Mouse (Mus musculus) limb, embryonic 13.5 days (tissue): ENCODE results near the gene Art2b. TPM values are rescaled to one million over a fixed set of nuclear protein-coding genes. Genes with fewer than 3 reads are reported as not detected.
"Not testable (repeated sequence)": the region's sequence is repeated elsewhere in the genome, so short reads cannot be mapped to it uniquely, and the experiment has no call there.

Source experiments
- ATAC-seq: fragments of 200-750 bp; cut with Nextera tagmentation; 2 replicates; pipeline ENCODE4 v1.8.0; 2017; ENCODE audit warnings: low read depth, moderate number of reproducible peaks, moderate TSS enrichment; ENCODE audit not compliant: low FRiP score
- H3K27ac ChIP-seq: fragments of 300-500 bp; sonication (generic); 2 replicates; pipeline ENCODE4 v1.5.1; 2015; ENCODE audit warnings: inconsistent platforms, mild to moderate bottlenecking, moderate library complexity
- H3K27me3 ChIP-seq: fragments of 300-500 bp; sonication (generic); 2 replicates; pipeline ENCODE4 v1.6.1; 2015; ENCODE audit warnings: mild to moderate bottlenecking, inconsistent platforms
- H3K36me3 ChIP-seq: fragments of 300-500 bp; sonication (generic); 2 replicates; pipeline ENCODE4 v1.6.1; 2015; ENCODE audit warnings: inconsistent platforms, mild to moderate bottlenecking, moderate library complexity
- H3K4me1 ChIP-seq: fragments of 300-500 bp; sonication (generic); 2 replicates; pipeline ENCODE4 v1.6.1; 2015; ENCODE audit warnings: inconsistent platforms
- H3K4me2 ChIP-seq: fragments of 300-500 bp; sonication (generic); replicated peaks from 2 replicates; pipeline ENCODE4 v1.6.1; 2015; ENCODE audit warnings: inconsistent platforms, mild to moderate bottlenecking, moderate library complexity
- H3K4me3 ChIP-seq: fragments of 300-500 bp; sonication (generic); 2 replicates; pipeline ENCODE4 v1.5.1; 2015; ENCODE audit warnings: moderate library complexity, mild to moderate bottlenecking, inconsistent platforms
- H3K9ac ChIP-seq: fragments of 300-500 bp; sonication (generic); 2 replicates; pipeline ENCODE4 v1.6.1; 2015; ENCODE audit warnings: mild to moderate bottlenecking, inconsistent platforms
- H3K9me3 ChIP-seq: fragments of 300-500 bp; sonication (generic); 2 replicates; pipeline ENCODE4 v1.6.1; 2016; ENCODE audit warnings: inconsistent platforms
- WGBS: fragments of 180-500 bp; shearing (Covaris S2); methylation state at CpG from one replicate; pipeline ENCODE4 v1.1.7; 2015; 5-methylcytosine and 5-hydroxymethylcytosine counted together
- polyA plus RNA-seq: library from polyadenylated mRNA; unstranded; fragments of >200 nt; fragmentation: Nextera tagmentation; extraction: Ambion mirVana; gene quantifications from 2 replicates; pipeline ENCODE4 v1.2.1, GENCODE M21; 2015

Art2b gene
- polyA plus RNA-seq, 1 experiment from 2014 or later, result not detected

DNA sequence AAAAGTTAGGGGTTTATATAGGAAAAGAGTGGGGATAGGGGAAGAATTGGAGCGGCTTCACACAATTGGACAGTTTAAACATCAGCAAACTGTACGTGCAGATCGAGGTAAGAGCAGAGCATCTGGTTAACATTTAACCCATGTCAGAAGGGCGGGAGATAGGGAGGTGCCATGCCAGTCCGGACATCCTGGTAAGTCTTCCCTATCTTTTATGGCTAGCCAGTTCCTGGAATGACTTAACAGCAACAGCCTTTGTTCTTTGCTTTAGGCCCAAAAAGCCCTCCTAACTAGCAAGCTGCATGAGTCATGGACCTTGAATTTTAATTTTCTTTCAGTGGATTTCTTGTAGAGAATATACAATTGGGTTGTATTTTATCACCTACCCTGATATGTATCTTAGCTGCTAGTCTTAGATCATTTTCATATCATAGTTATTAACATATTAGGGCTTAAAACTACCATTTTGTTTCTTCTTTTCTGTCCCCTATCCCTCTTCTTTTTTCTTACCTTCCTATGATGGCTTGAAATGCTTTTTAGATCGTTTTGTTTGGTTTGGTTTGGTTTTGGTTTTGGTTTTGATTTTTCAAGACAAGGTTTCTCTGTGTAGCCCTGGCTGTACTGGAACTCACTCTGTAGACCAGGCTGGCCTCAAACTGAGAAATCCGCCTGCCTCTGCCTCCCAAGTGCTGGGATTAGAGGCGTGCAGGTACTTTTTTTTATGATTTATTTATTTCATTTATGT is 27.6 kb upstream of the Art2b start:
- ATAC-seq, H3K27ac ChIP-seq: not testable (repeated sequence)
- 79% methylated on average over 8 of the region's 8 CpGs for WGBS

DNA sequence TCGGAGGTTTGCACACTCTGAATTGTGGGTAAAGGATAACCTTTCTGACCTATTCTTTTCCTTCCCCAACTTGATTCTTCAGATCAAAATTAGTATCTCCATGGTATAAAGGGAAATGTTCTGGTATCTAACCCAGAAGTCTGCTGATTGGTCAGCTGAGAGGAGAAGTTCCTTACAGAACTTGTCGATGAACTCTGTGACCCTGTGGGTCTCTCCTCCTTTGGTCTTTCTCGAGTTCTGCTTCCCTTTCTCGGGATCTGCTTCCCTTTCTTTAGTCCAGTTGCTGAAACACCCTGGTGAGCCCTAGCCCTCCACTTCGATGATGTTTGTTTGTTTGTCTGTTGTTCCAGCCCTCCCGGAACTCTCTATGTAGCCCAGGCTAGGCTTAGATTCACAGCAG is 22.4 kb upstream of the Art2b start:
- WGBS, result 68% methylated on average over 6 of the region's 6 CpGs
- no peak for ATAC-seq
- Histone ChIP-seq H3K9me3 (no peaks in the 10 kb centered on the region), H3K27me3 (no peaks in the 10 kb centered on the region), H3K4me2 (no peak overlapping the region), H3K27ac (no peak overlapping the region), H3K36me3 (no peaks in the 10 kb centered on the region), H3K4me1 (no peaks in the 10 kb centered on the region), H3K9ac (no peak overlapping the region), H3K4me3 (no peak overlapping the region)

More for the DNA sequence above, 27.6 kb upstream of the Art2b start:
- H3K4me3 ChIP-seq, H3K27me3 ChIP-seq, H3K36me3 ChIP-seq, H3K9ac ChIP-seq, H3K9me3 ChIP-seq, H3K4me2 ChIP-seq, H3K4me1 ChIP-seq: not testable (repeated sequence)

DNA sequence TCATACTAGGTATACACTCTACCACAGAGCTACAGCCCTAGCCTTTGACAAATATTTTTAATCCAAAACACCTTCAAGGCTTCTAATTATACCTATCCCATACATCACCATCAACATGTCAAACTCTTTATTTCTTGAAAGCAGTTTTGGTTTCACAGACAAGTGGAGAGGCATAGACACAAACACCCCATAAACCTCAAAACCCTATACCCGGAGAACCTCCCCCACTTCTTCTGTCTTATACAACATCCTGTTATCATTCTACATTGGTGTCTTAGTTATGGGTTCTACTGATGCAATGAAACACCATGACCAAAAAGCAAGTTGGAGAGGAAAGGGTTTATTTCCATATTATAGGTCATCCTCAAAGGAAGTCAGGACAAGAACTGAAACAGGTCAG is 15.0 kb upstream of the Art2b start:
- no peak overlapping the region for H3K4me2 ChIP-seq
- WGBS, result 74% methylated on average over 1 of the region's 1 CpGs
- no peaks in the 10 kb centered on the region for H3K4me1 ChIP-seq
- H3K27me3 ChIP-seq, result no peaks in the 10 kb centered on the region
- no peaks in the 10 kb centered on the region for H3K9me3 ChIP-seq
- no peak overlapping the region for H3K9ac ChIP-seq
- H3K36me3 ChIP-seq, result no peaks in the 10 kb centered on the region
- H3K27ac ChIP-seq, result no peak overlapping the region
- no peak overlapping the region for H3K4me3 ChIP-seq
- ATAC-seq, result no peak

DNA sequence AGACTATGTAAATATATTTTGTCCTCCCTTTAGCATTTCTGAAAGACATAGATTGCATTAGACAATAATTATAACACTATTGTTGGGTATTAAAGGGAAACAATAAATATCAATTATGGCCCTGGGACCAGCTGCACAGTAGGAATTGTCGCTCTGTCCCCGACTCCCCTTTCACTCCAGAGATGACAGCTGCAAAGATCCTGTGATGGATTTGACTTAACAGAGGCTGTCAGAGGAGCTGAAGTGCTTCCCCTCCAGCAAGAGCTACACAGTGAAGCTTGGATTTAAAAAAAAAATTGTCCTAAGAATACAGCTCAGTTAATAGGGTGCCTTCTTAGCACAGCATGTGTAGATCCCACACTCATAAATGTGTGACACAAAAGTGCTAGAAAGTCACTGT is 13.1 kb upstream of the Art2b start:
- Histone ChIP-seq H3K27ac (no peak overlapping the region), H3K4me1 (no peaks in the 10 kb centered on the region), H3K36me3 (no peaks in the 10 kb centered on the region), H3K27me3 (no peaks in the 10 kb centered on the region), H3K4me2 (no peak overlapping the region), H3K9ac (no peak overlapping the region), H3K9me3 (no peaks in the 10 kb centered on the region), H3K4me3 (no peak overlapping the region)
- ATAC-seq, result no peak
- 58% methylated on average over 2 of the region's 2 CpGs for WGBS

DNA sequence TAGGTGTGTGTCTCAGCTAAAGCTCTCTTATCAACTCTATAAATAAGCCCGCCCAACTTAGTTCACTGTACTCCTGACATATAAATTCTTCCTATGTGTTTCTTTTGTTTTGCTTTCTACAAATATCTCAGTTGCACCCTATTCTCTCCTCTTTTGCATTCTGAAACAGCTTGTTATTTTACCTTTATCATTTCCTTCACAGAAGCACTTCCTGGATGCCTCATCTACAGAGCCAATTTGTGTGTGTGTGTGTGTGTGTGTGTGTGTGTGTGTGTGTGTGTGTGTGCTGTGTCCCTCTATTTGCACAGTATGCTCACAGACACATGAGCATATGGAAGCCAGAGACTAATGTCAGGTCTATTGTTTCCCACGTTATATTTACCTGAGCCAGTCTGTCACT is 9.6 kb upstream of the Art2b start:
- H3K27me3 ChIP-seq, result no peaks in the 10 kb centered on the region
- no peak overlapping the region for H3K4me2 ChIP-seq
- H3K27ac ChIP-seq, result no peak overlapping the region
- no peaks in the 10 kb centered on the region for H3K4me1 ChIP-seq
- no peak overlapping the region for H3K9ac ChIP-seq
- no peaks in the 10 kb centered on the region for H3K36me3 ChIP-seq
- no peak for ATAC-seq
- H3K9me3 ChIP-seq, result 0 out of 2 replicates have a peak, but pooled peaks cover 2% of the 10 kb centered on the region
- H3K4me3 ChIP-seq, result no peak overlapping the region
- 82% methylated on average over 2 of the region's 2 CpGs for WGBS

DNA sequence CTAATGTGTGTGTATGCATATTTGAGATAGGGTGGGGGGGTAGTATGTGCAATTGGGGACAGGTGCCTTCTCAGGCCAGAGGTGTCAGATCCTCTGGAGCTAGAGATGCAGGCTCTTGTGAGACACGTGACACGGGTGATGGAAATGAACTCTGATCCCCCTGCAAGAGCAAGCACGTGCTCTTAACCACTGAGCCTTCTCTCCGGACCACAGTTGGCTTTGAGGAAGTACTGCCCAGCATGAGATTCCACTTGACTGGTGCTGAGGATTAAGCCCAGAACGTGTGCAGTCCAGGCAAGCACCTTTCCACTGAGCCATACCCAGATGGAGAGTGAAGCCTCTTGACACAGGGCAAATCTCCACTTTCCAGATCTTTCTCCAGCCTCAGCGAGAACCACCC is 1.1 kb downstream of the Art2b start:
- H3K9me3 ChIP-seq, ATAC-seq, H3K4me1 ChIP-seq, H3K36me3 ChIP-seq, H3K4me3 ChIP-seq, H3K27me3 ChIP-seq, H3K27ac ChIP-seq, H3K4me2 ChIP-seq, H3K9ac ChIP-seq: not testable (repeated sequence)
- 56% methylated on average over 6 of the region's 6 CpGs for WGBS

DNA sequence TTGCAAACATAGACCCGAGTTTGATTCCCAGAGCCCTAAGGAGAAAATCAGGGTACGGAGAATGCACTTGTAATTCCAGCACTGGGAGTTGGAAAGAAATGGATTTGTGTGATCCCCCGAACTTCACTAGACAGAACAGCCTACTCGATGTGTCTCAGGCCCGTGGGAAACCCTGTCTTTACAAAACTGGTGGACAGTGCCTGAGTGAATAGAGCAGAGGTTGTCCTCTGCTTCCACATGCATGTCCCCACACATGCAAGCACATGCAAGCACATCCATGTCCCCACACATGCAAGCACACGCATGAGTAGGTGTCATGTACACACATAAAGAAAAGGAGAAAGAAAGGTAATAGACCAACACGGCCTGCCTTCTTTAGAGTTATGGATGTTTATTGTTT is 3.4 kb downstream of the Art2b start:
- H3K27ac ChIP-seq, result no peak overlapping the region
- WGBS, result 83% methylated on average over 7 of the region's 7 CpGs
- H3K9me3 ChIP-seq, result peaks cover 5% of the 10 kb centered on the region; the same call in 1 of the 2 replicates
- ATAC-seq, result no peak
- H3K4me3 ChIP-seq, result no peak overlapping the region
- H3K27me3 ChIP-seq, result no peaks in the 10 kb centered on the region
- H3K36me3 ChIP-seq, result no peaks in the 10 kb centered on the region
- H3K4me1 ChIP-seq, result no peaks in the 10 kb centered on the region
- H3K4me2 ChIP-seq, result no peak overlapping the region
- no peak overlapping the region for H3K9ac ChIP-seq

DNA sequence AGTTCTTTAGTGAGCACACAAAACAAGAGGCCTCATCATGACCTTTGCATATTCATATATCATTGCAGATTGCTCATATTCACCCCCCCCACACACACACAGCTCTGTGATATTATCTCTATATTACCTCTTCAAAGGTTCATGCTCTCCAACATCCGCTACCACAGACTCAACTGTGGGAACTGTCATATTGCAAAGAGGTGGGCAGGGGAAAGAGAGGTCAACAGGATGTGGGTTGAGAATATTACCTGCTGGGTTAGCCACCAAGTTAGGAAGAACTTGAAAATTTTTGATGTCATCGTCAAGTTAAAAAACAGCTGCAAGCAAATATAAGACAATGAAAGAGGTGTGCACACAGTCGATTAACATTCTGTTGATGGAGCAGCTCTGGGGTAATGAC is 4.5 kb downstream of the Art2b start:
- 95% methylated on average over 3 of the region's 3 CpGs for WGBS
- ATAC-seq, H3K36me3 ChIP-seq, H3K9me3 ChIP-seq, H3K4me2 ChIP-seq, H3K27ac ChIP-seq, H3K4me3 ChIP-seq, H3K4me1 ChIP-seq, H3K27me3 ChIP-seq, H3K9ac ChIP-seq: not testable (repeated sequence)

DNA sequence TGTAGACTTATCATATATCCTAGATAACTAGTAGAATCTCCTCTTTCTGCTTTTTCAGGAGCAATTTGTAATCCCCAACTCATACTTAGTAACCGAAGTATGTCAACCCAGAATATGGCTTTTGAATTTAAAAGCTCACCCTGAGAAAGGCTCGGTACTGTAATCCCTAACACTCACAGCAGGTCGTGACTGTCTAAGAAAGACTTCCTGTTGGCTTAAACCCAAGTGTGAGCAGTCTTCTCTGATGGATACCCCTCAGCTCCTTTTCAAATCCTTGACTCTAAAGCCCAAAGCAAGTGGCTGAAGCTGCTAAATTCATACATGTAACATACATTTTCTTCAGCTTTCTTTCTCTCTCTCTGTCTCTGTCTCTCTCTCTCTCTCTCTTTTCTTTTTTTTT is 11.0 kb downstream of the Art2b start:
- peaks cover 6% of the 10 kb centered on the region; the same call in 1 of the 2 replicates for H3K9me3 ChIP-seq
- H3K4me1 ChIP-seq, result no peaks in the 10 kb centered on the region
- H3K4me2 ChIP-seq, result no peak overlapping the region
- no peak for ATAC-seq
- no peaks in the 10 kb centered on the region for H3K27me3 ChIP-seq
- H3K9ac ChIP-seq, result no peak overlapping the region
- no peak overlapping the region for H3K27ac ChIP-seq
- WGBS, result 48% methylated on average over 3 of the region's 3 CpGs
- H3K36me3 ChIP-seq, result no peaks in the 10 kb centered on the region
- H3K4me3 ChIP-seq, result no peak overlapping the region

DNA sequence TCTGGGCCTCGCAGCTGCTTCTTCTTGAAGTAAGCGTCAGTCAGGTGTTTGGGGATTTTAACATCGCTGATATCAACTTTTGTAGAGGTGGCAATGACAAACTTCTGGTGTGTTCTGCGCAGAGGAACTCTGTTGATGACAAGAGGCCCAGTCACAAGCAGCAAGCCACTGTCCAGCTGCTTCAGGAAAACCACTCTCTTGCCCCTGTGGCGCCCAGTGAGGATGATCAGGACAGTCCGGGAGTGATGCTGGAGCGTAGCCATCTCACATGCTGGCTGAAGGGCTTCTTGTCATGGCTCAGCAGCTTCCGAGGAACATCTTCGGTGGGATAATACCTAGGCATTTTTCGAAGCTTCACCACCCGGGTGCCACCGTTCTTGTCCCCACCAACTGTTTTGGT is 11.8 kb downstream of the Art2b start:
- H3K27ac ChIP-seq, ATAC-seq, H3K9ac ChIP-seq, H3K4me1 ChIP-seq, H3K9me3 ChIP-seq, H3K36me3 ChIP-seq, H3K4me3 ChIP-seq, H3K4me2 ChIP-seq, H3K27me3 ChIP-seq: not testable (repeated sequence)
- WGBS, result 91% methylated on average over 12 of the region's 12 CpGs

DNA sequence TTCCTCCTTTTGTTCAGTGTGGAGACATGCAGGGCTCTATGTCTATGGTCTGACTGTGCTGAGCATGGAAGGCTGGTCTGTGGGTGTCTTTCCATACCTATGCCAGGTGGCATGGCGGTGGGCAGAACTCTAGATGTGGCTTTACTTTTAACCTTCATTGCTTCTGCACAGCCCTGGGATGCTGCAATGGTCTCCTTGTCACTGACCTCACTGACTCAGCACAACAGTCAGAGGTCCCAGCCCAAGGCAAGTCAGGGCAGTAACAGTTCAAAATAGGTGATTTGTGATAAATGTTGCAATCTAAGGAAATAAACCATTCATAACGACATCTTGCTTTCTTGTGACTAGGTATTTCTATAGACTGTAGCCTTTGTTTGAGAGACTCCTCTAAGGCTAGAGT is 21.3 kb downstream of the Art2b start:
- Histone ChIP-seq H3K4me3 (no peak overlapping the region), H3K27ac (no peak overlapping the region), H3K9me3 (no peaks in the 10 kb centered on the region), H3K27me3 (no peaks in the 10 kb centered on the region), H3K4me2 (no peak overlapping the region), H3K9ac (no peak overlapping the region), H3K4me1 (no peaks in the 10 kb centered on the region), H3K36me3 (no peaks in the 10 kb centered on the region)
- no peak for ATAC-seq
- WGBS, result 87% methylated on average over 2 of the region's 2 CpGs

DNA sequence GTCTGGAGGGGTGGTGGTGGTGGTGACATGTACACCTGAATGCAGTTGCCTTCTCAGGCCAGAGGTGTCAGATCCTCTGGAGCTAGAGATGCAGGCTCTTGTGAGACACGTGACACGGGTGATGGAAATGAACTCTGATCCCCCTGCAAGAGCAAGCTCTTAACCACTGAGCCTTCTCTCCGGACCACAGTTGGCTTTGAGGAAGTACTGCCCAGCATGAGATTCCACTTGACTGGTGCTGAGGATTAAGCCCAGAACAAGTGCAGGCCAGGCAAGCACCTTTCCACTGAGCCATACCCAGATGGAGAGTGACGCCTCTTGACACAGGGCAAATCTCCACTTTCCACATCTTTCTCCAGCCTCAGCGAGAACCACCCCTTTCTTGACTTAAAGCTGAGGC is 26.0 kb downstream of the Art2b start:
- H3K9me3 ChIP-seq, ATAC-seq, H3K36me3 ChIP-seq, H3K4me2 ChIP-seq, H3K27ac ChIP-seq, H3K4me1 ChIP-seq, H3K9ac ChIP-seq, H3K27me3 ChIP-seq, H3K4me3 ChIP-seq: not testable (repeated sequence)
- WGBS, result 67% methylated on average over 5 of the region's 5 CpGs

DNA sequence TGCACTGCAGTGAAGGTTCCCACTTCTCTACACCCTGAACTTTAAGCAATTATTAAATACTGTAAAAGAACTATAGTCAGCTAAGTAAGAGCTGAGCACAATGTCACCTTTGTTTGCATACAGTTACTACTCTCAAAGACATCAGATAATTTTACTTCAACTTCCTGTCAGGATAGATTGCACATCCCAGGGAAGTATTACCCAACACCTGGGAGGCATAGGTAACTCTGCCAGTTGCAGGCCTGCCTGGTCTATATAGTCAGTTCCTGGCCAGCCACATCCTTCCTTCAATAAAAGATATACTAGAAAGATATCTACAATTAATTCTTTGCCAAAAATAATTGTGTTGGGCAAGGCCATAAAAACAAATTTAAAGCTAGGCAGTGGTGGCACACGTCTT is 28.0 kb downstream of the Art2b start:
- H3K9me3 ChIP-seq, result no peaks in the 10 kb centered on the region
- H3K4me3 ChIP-seq, result no peak overlapping the region
- H3K36me3 ChIP-seq, result no peaks in the 10 kb centered on the region
- 72% methylated on average over 1 of the region's 1 CpGs for WGBS
- no peak for ATAC-seq
- H3K4me1 ChIP-seq, result no peaks in the 10 kb centered on the region
- H3K4me2 ChIP-seq, result no peak overlapping the region
- H3K9ac ChIP-seq, result no peak overlapping the region
- H3K27ac ChIP-seq, result no peak overlapping the region
- no peaks in the 10 kb centered on the region for H3K27me3 ChIP-seq
